Mouse (Mus musculus): ENCODE data around the gene Cyp2c69. TPM values are rescaled to one million over a fixed set of nuclear protein-coding genes. Genes with fewer than 3 reads are reported as not detected.
"Not testable (repeated sequence)": the region's sequence is repeated elsewhere in the genome, so short reads cannot be mapped to it uniquely, and the experiment has no call there.

The Cyp2c69 gene
- total RNA-seq (2015) = not detected in 2 replicates
- total RNA-seq (2017) = not detected in 2 replicates

- not testable (repeated sequence) for ATAC-seq (ENCODE audit: poor library complexity, severe bottlenecking)
Observed at GRCm38 (mm10) chr19:39886699-39887098, at the start of gene Cyp2c69. Gene Cyp2c69, minus strand, starts transcription at chr19:39886799.

- no peak for ATAC-seq (ENCODE audit: poor library complexity, severe bottlenecking)
Observed at GRCm38 (mm10) chr19:39935396-39935795, 48.8 kb upstream of the Cyp2c69 start.

GRCm38 (mm10) chr19:39930032-39930431 lies 43.4 kb upstream of the Cyp2c69 start:
- ATAC-seq (ENCODE audit: poor library complexity, severe bottlenecking) = no peak

- ATAC-seq (ENCODE audit: poor library complexity, severe bottlenecking) = no peak
Observed at GRCm38 (mm10) chr19:39901656-39902055, 15.1 kb upstream of the Cyp2c69 start.

- not testable (repeated sequence) for ATAC-seq (ENCODE audit: poor library complexity, severe bottlenecking)
Observed at GRCm38 (mm10) chr19:39890079-39890478, 3.5 kb upstream of the Cyp2c69 start.

- no peak for ATAC-seq (ENCODE audit: poor library complexity, severe bottlenecking)
Observed at GRCm38 (mm10) chr19:39866133-39866532, 20.5 kb downstream of the Cyp2c69 start.

GRCm38 (mm10) chr19:39820931-39821330 lies 65.7 kb downstream of the Cyp2c69 start:
- not testable (repeated sequence) for ATAC-seq (ENCODE audit: poor library complexity, severe bottlenecking)

- ATAC-seq (ENCODE audit: poor library complexity, severe bottlenecking) = not testable (repeated sequence)
Observed at GRCm38 (mm10) chr19:39816400-39816799, 70.2 kb downstream of the Cyp2c69 start.

GRCm38 (mm10) chr19:39815991-39816390 lies 70.6 kb downstream of the Cyp2c69 start:
- not testable (repeated sequence) for ATAC-seq (ENCODE audit: poor library complexity, severe bottlenecking)

GRCm38 (mm10) chr19:39812714-39813113 lies 73.9 kb downstream of the Cyp2c69 start, which contains the start of gene Cyp2c40:
Gene Cyp2c40, minus strand, starts transcription at chr19:39812814.
- not testable (repeated sequence) for ATAC-seq (ENCODE audit: poor library complexity, severe bottlenecking)

Other genes with a start within 250 kb of the Cyp2c69 start
- not detected in 2 replicates for gene Cyp2c67, start 237.7 kb downstream of the Cyp2c69 start, total RNA-seq (2015)
- gene Cyp2c67, start 237.7 kb downstream of the Cyp2c69 start, total RNA-seq (2017) = not detected in 2 replicates
- not detected in 2 replicates for gene Cyp2c68, start 145.7 kb downstream of the Cyp2c69 start, total RNA-seq (2015)
- gene Cyp2c68, start 145.7 kb downstream of the Cyp2c69 start, total RNA-seq (2017) = not detected in 2 replicates
- not detected in 2 replicates for gene Cyp2c40, start 74.0 kb downstream of the Cyp2c69 start, total RNA-seq (2015)
- gene Cyp2c40, start 74.0 kb downstream of the Cyp2c69 start, total RNA-seq (2017) = not detected in 2 replicates
- not detected in 2 replicates for gene Cyp2c37, start 105.6 kb upstream of the Cyp2c69 start, total RNA-seq (2015)
- not detected in 2 replicates for gene Cyp2c37, start 105.6 kb upstream of the Cyp2c69 start, total RNA-seq (2017)
- gene Cyp2c54, start 187.0 kb upstream of the Cyp2c69 start, total RNA-seq (2015) = not detected in 2 replicates
- not detected in 2 replicates for gene Cyp2c54, start 187.0 kb upstream of the Cyp2c69 start, total RNA-seq (2017)
- not detected in 2 replicates for gene Cyp2c50, start 202.9 kb upstream of the Cyp2c69 start, total RNA-seq (2015)
- gene Cyp2c50, start 202.9 kb upstream of the Cyp2c69 start, total RNA-seq (2017) = not detected in 2 replicates

Measured in megakaryocyte, adult 5-6 weeks (primary cell).